Mouse (Mus musculus) embryonic stem cell, embryonic (primary cell): Measurements from ENCODE around the gene Tssk6.

Source experiments
- CTCF ChIA-PET, 4 experiments: fragments of 300-600 bp in 2 of 4; fragments of 350-600 bp in 2 of 4; sonication (Branson Sonifier 250); formaldehyde crosslinking; loops; one replicate each; lab custom pipeline; 2022; ENCODE audit warnings: inconsistent platforms in 2 of 4; lab: Charles Lee
- POLR2A ChIA-PET, 4 experiments: fragments of 300-600 bp in 2 of 4; fragments of 350-600 bp in 2 of 4; sonication (Branson Sonifier 250); formaldehyde crosslinking; loops; one replicate each; lab custom pipeline; 2022; ENCODE audit warnings: antibody characterized with exemption in 4 of 4, inconsistent platforms in 1 of 4; lab: Charles Lee

Tssk6 gene

GRCm38 (mm10) chr8:69902163-69903062 is at the start of gene Tssk6, which contains the start of the genes Ndufa13 and Yjefn3:
Tssk6 (plus strand) TSS chr8:69902184.
Ndufa13 (minus strand) TSS chr8:69902558.
Yjefn3 (minus strand) TSS chr8:69902712.
- CTCF ChIA-PET = interaction anchor here in 3 of 4 experiments (0.6 to 1.9 kb wide), 9 partner anchors 8 to 381 kb away, joined by 3 to 10 read pairs (median 5); partner anchors contain the start of gene Homer3 (in 1 of the 3)
- POLR2A ChIA-PET = interaction anchor here (0.5 to 9.4 kb wide), 77 partner anchors 8 to 637 kb away, joined by 3 to 141 read pairs (median 4); partner anchors contain the start of genes Gatad2a (in 3 of the 4), Cilp2 (in 2 of the 4), Gm20422 (in 2 of the 4) and Slc25a42 (in 2 of the 4)

GRCm38 (mm10) chr8:69853869-69854268 is 48.1 kb upstream of the Tssk6 start:
- POLR2A ChIA-PET = interaction anchor here in 2 of 4 experiments (1.0 to 1.6 kb wide), 4 partner anchors 9 to 33 kb away, joined by 3 to 5 read pairs (median 4); no protein-coding TSS in a partner anchor
- CTCF ChIA-PET = no interaction called here

DNA sequence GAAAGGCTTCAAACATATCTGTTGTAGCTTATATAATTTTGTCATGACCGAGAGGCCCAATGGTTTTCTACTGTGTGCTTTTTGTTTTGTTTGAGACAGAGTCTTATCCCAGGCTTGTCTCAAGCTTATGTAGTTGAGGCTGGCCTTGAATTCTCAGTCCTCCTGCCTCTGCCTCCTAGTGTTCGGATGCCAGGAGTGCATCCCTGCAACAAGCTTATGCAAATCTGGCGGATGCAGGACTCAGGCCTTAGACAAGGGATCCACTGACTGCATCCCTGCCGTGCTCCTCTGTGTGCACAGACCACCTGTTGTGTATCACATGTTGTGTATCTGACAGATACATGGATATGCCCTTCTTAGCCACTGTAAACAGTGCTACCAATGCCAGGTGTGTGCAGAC is 41.2 kb upstream of the Tssk6 start:
- CTCF ChIA-PET = interaction anchor here (0.6 to 2.2 kb wide), 30 partner anchors 9 to 536 kb away, joined by 3 to 21 read pairs (median 5); partner anchors contain the start of genes Lpar2 (in 3 of the 4), Pbx4 (in 1 of the 4), Zfp868 (in 1 of the 4) and Zfp963 (in 1 of the 4)
- POLR2A ChIA-PET = interaction anchor here (0.6 to 2.1 kb wide), 24 partner anchors 9 to 352 kb away, joined by 3 to 11 read pairs (median 4); partner anchors contain the start of genes Zfp868 (in 2 of the 4), Lpar2 (in 1 of the 4), Pbx4 (in 1 of the 4) and Slc25a42 (in 1 of the 4)

DNA sequence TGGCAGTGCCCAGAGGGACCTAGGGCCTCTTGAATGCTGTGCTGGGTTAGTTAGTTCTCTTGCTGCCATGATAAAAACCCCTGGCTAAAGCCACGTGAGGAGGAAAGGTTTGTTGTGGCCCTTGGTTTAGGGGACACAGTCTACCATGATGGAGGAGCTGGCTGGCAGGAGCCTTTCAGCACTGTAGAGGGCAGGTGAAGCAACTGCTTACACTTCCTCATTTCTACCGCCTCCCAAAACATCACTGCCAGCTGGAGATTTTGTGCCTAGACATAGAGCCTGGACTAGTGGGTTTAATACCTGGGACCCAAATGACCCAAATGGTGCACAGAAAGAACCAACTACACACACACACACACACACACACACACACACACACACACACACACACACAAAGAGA is 40.7 kb upstream of the Tssk6 start:
- CTCF ChIA-PET = interaction anchor here in 3 of 4 experiments (0.6 to 2.2 kb wide), 25 partner anchors 10 to 695 kb away, joined by 3 to 21 read pairs (median 5); partner anchors contain the start of genes Lpar2 (in 3 of the 3), Pbx4 (in 1 of the 3), Zfp868 (in 1 of the 3) and Zfp963 (in 1 of the 3)
- POLR2A ChIA-PET = interaction anchor here (0.6 to 2.1 kb wide), 20 partner anchors 8 to 582 kb away, joined by 3 to 11 read pairs (median 5); partner anchors contain the start of genes Zfp868 (in 2 of the 4), Lpar2 (in 1 of the 4), Pbx4 (in 1 of the 4) and Zfp963 (in 1 of the 4)

DNA sequence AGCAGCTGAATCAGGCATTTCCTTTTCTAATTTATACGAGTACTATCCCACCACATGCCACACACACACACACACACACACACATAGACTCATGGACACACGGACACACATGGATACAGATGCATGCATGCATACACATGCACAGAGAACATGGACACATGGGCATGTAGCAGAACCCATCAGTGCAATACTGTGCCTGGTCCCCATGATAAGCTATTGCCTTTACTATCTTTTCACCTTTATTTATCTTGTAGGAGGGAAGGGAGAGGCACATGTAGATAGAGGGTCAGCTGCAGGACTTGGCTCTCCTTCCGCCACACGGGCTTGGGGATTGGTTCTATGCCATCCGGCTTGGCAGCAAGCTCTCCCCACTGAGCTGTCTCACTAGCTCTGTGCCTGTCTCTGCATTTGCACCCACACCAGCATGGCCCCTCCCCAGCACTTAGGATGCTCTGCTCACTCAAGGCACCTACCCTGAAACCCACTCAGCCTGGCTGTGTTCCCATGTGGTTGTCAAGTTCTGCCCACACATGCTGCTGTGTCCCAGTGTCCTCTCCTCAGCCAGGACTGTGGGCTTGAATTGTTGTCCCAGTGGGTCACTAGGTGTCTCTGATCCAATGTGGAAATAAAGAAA is 38.5 kb upstream of the Tssk6 start:
- ChIA-PET POLR2A (interaction anchor here in 1 of 4 experiments (0.8 to 1.4 kb wide), 2 partner anchors 11 to 21 kb away, joined by 3 to 4 read pairs; no protein-coding TSS in a partner anchor), CTCF (no interaction called here)

GRCm38 (mm10) chr8:69864180-69864579 is 37.8 kb upstream of the Tssk6 start:
- CTCF ChIA-PET = no interaction called here
- POLR2A ChIA-PET = interaction anchor here in 2 of 4 experiments (0.8 to 1.4 kb wide), 3 partner anchors 12 to 239 kb away, joined by 3 to 4 read pairs (median 4); partner anchors contain the start of gene Zfp868 (in 1 of the 2)

DNA sequence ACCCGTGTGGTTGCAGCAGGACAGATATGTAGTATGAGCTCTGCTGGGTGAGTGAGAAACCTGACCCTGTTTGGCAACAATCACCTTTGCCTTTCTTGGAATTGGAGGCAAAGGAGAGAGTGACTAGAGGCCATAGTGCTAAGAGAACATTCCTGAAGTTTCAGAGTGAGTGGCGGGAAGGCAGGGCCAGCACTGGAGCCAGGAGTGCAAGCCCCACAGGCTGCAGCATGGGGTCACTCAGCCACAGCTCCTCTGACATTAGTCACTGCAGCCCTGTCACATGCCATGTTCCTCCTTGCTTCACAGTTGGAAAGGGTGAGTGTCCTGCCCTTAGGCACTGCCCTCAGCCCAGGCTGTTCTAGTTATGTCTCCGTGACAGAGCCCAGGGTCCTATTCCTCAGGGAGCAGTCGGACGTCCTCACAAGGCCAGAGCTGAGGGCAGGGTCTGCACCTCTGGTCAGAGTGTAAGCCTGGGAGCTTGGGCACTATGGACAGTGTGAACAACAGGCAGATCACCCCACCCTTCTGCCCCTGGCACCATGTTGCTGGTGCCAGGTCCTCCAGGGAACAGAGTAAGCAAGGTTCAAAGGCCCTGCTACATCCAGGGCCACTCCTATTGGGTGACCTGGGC is 34.2 kb upstream of the Tssk6 start:
- CTCF ChIA-PET = interaction anchor here in 1 of 4 experiments (1.4 kb wide), 1 partner anchor 243 kb away, joined by 4 read pairs; the partner anchor contains the start of gene Zfp868
- POLR2A ChIA-PET = interaction anchor here in 2 of 4 experiments (0.8 to 1.4 kb wide), 2 partner anchors 9 to 242 kb away, joined by 3 read pairs; partner anchors contain the start of gene Zfp868 (in 1 of the 2)

DNA sequence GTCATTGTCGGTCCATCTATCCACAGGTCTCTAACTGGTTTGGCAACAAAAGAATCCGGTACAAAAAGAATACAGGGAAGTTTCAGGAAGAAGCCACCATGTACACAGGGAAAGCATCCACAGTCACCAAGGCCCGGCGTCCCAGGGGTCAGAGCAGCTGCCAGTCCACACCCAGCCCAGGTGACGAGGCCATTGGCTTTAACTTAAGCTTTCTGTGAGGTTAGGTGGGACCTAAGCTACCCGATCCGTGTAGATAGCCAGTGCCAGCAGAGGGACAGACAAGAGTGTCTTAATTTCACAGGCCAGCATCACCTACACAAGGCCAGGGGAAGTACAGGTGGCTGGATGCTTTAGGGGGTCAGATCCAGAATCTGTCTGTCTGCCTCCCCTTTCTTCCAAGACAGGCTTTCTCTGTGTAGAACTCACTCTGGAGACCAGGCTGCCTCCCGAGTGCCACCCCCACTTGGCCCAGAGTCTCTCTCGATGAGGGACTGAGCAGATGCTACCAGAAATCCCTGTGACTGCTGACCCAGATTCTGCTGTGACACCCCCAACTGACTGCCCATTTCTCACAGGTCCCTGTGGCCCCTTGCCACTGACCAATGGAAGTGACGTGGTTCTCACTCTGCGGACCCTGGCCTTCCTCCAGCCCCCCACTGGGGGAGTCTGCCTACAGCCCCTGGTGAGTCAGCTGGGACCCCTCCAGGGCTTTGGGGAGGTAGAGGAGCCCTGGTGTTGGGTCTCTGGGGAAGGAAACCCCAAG is 31.8 kb upstream of the Tssk6 start:
- POLR2A ChIA-PET = interaction anchor here in 2 of 4 experiments (0.6 to 1.2 kb wide), 4 partner anchors 9 to 35 kb away, joined by 3 read pairs; no protein-coding TSS in a partner anchor
- CTCF ChIA-PET = interaction anchor here in 3 of 4 experiments (0.6 to 1.5 kb wide), 5 partner anchors 19 to 317 kb away, joined by 3 to 5 read pairs (median 3); partner anchors contain the start of gene Zfp868 (in 1 of the 3)

GRCm38 (mm10) chr8:69870907-69871306 is 31.1 kb upstream of the Tssk6 start:
- CTCF ChIA-PET = interaction anchor here in 2 of 4 experiments (1.4 to 1.5 kb wide), 2 partner anchors 20 to 246 kb away, joined by 3 read pairs; partner anchors contain the start of gene Zfp868 (in 1 of the 2)
- POLR2A ChIA-PET = no interaction called here

DNA sequence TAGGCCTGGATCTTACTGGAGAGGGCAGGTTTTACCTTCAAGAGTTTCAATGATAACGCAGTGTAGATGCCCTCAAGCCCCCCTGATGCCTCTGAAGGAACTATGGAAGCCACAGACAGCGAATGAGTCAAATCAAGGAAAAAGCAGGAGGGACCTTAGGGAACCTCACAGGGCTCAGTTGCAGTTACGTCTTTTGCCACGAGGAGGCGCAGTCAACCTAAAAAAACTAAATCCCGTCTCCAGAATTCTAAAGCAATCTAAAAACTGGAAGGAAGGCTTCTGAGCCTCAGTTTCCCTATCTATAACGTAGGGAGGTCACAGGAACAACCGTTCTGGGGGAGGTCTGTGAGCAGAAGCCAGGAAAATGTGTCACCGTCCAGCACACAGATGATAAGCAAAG is 27.8 kb upstream of the Tssk6 start:
- ChIA-PET CTCF (interaction anchor here in 2 of 4 experiments (1.6 to 1.7 kb wide), 2 partner anchors 16 to 127 kb away, joined by 5 to 8 read pairs; no protein-coding TSS in a partner anchor), POLR2A (interaction anchor here in 1 of 4 experiments (3.3 kb wide), 1 partner anchor 20 kb away, joined by 10 read pairs; no protein-coding TSS in a partner anchor)

GRCm38 (mm10) chr8:69874654-69875053 is 27.3 kb upstream of the Tssk6 start:
- POLR2A ChIA-PET = interaction anchor here in 3 of 4 experiments (0.8 to 3.3 kb wide), 7 partner anchors 13 to 214 kb away, joined by 3 to 10 read pairs (median 4); partner anchors contain the start of gene Cilp2 (in 1 of the 3)
- CTCF ChIA-PET = interaction anchor here in 3 of 4 experiments (1.1 to 3.1 kb wide), 8 partner anchors 13 to 546 kb away, joined by 3 to 9 read pairs (median 7); no protein-coding TSS in a partner anchor

DNA sequence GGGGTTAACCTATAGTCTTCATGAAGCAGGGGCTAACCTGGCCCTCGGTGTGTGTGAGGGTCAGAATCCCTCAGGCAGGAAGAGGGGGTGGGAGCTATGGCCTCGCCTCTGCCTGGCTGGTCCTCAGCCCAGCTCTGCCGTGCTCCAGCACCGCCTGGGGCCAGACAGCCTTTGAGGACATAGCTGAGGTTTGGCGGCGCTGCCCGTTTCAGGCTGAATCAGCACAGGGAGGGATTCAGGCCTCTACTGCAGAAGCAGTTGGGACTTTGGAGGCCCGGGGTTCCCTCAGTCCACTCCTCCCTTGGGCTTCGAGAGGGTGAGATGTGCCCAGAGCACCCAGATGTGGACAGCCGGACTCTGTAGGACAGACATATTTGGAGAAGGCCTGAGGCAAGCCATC is 25.9 kb upstream of the Tssk6 start:
- ChIA-PET CTCF (interaction anchor here in 3 of 4 experiments (1.1 to 3.1 kb wide), 11 partner anchors 8 to 547 kb away, joined by 3 to 9 read pairs (median 4); partner anchors contain the start of gene Zfp868 (in 1 of the 3)), POLR2A (interaction anchor here in 2 of 4 experiments (1.0 to 3.3 kb wide), 14 partner anchors 8 to 337 kb away, joined by 3 to 10 read pairs (median 3); partner anchors contain the start of genes Cilp2 (in 2 of the 2), Ndufa13 (in 1 of the 2), Tssk6 (in 1 of the 2) and Yjefn3 (in 1 of the 2))

GRCm38 (mm10) chr8:69876967-69877366 is 25.0 kb upstream of the Tssk6 start:
- ChIA-PET POLR2A (interaction anchor here in 2 of 4 experiments (0.7 to 3.3 kb wide), 5 partner anchors 9 to 28 kb away, joined by 3 to 10 read pairs (median 4); no protein-coding TSS in a partner anchor), CTCF (interaction anchor here in 3 of 4 experiments (0.7 to 3.1 kb wide), 7 partner anchors 7 to 252 kb away, joined by 3 to 9 read pairs (median 4); partner anchors contain the start of gene Zfp868 (in 1 of the 3))

DNA sequence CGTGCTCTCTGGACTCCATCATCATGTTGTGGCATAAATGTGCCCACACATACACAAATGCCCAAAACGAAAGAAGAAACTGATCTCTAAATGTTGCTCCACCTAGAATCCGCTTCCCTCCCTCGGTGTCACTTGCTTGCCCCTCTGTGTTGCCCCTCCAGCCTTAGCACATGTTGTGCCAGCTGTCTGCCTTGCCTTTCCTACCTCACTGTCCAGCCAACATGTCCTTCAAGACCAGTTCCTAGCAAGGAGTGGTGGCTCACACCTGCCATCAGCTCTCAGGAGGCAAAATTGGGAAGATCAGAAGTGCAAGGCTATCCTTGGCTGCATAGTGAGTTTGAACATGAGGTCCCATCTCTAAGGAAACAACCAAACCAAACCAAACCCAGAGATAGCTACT is 24.6 kb upstream of the Tssk6 start:
- ChIA-PET POLR2A (interaction anchor here in 2 of 4 experiments (0.7 to 3.3 kb wide), 5 partner anchors 8 to 29 kb away, joined by 3 to 10 read pairs (median 4); no protein-coding TSS in a partner anchor), CTCF (interaction anchor here in 3 of 4 experiments (0.7 to 3.1 kb wide), 4 partner anchors 13 to 160 kb away, joined by 3 to 9 read pairs (median 4); no protein-coding TSS in a partner anchor)

DNA sequence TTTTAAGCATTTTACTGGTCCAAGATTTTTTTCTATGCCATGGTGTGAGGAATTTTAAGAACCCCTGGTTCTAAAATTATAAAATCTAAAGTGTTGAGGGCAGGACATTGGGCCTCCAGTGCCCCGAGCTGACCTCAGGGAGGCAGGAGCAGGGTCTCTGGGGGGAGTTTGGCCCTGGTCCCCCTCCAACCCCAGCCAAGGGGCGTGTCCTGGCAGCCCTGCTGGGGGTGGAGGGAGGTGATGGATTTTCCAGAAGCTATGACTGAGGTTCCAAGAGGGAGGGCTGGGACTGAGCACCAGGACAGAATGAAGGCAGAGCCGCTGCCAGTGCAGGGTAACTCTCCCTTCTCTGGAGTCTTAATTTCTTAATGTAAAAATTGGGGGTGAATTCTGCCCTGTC is 24.0 kb upstream of the Tssk6 start:
- ChIA-PET CTCF (interaction anchor here in 1 of 4 experiments (1.0 to 2.0 kb wide), 2 partner anchors 16 to 124 kb away, joined by 3 to 5 read pairs; no protein-coding TSS in a partner anchor), POLR2A (interaction anchor here in 2 of 4 experiments (0.6 to 1.2 kb wide), 3 partner anchors 9 to 29 kb away, joined by 3 to 4 read pairs (median 3); partner anchors contain the start of gene Cilp2 (in 1 of the 2))
